Mouse (Mus musculus): ENCODE measurements around the gene Hspa12a. TPM values are rescaled to one million over a fixed set of nuclear protein-coding genes. Genes with fewer than 3 reads are reported as not detected.
A peak's percentile ranks its signal among the peaks of the same experiment; 100 is the strongest.

Hspa12a gene
- total RNA-seq, 1 experiment = 2.9 TPM

- no peaks in the 10 kb centered on the region for H3K36me3 ChIP-seq (ENCODE audit: control insufficient read depth, insufficient read depth, low read length, poor library complexity, severe bottlenecking)
- no peak overlapping the region for H3K9ac ChIP-seq (ENCODE audit: insufficient read depth, low read depth, low read length, poor library complexity, severe bottlenecking)
- TF ChIP-seq CHD2 (IDR thresholded peaks at IDR 0.05; ENCODE audit: low read depth, low read length) (no peak), MAFK (IDR thresholded peaks at IDR 0.05; ENCODE audit: insufficient read depth, low read depth, low read length) (no peak), HCFC1 (IDR thresholded peaks at IDR 0.05; ENCODE audit: borderline replicate concordance, insufficient read depth, low read length) (no peak), ZNF384 (IDR thresholded peaks at IDR 0.05; ENCODE audit: low read depth, low read length) (no peak), ZC3H11A (IDR thresholded peaks at IDR 0.05; ENCODE audit: borderline replicate concordance, low read depth, low read length) (no peak)
- in situ Hi-C loops (cut with MboI; ENCODE audit: low sequenced_read_pairs in 2 of 2, unreplicated experiment in 2 of 2) = no loop called here
- peak; percentile 39 for DNase-seq (ENCODE audit: low read depth, low spot score)
- no peak overlapping the region for H3K4me3 ChIP-seq (ENCODE audit: insufficient read depth in 1 of 2, low read depth in 1 of 2, low read length in 2 of 2, poor library complexity in 1 of 2, severe bottlenecking in 1 of 2)
- H3K4me1 ChIP-seq (ENCODE audit: control insufficient read depth in 2 of 2, insufficient read depth in 2 of 2, low read length in 2 of 2, poor library complexity in 1 of 2) = no peaks in the 10 kb centered on the region
- H3K9me3 ChIP-seq (ENCODE audit: control insufficient read depth, insufficient read depth, low read depth, low read length) = no peaks in the 10 kb centered on the region
- no peak overlapping the region for H3K27ac ChIP-seq (ENCODE audit: insufficient read depth, low read depth, low read length, poor library complexity, severe bottlenecking)
Observed at GRCm38 (mm10) chr19:58886467-58886866, 57.0 kb downstream of the Hspa12a start.

- no peaks in the 10 kb centered on the region for H3K9me3 ChIP-seq (ENCODE audit: control insufficient read depth, insufficient read depth, low read depth, low read length)
- H3K4me1 ChIP-seq (ENCODE audit: control insufficient read depth in 2 of 2, insufficient read depth in 2 of 2, low read length in 2 of 2, poor library complexity in 1 of 2) = no peaks in the 10 kb centered on the region
- in situ Hi-C loops (cut with MboI; ENCODE audit: low sequenced_read_pairs in 2 of 2, unreplicated experiment in 2 of 2) = no loop called here
- no peak overlapping the region for H3K27ac ChIP-seq (ENCODE audit: insufficient read depth, low read depth, low read length, poor library complexity, severe bottlenecking)
- no peak overlapping the region for H3K4me3 ChIP-seq (ENCODE audit: insufficient read depth in 1 of 2, low read depth in 1 of 2, low read length in 2 of 2, poor library complexity in 1 of 2, severe bottlenecking in 1 of 2)
- no peaks in the 10 kb centered on the region for H3K36me3 ChIP-seq (ENCODE audit: control insufficient read depth, insufficient read depth, low read length, poor library complexity, severe bottlenecking)
- no peak for DNase-seq (ENCODE audit: low read depth, low spot score)
- TF ChIP-seq ZNF384 (IDR thresholded peaks at IDR 0.05; ENCODE audit: low read depth, low read length) (no peak), CHD2 (IDR thresholded peaks at IDR 0.05; ENCODE audit: low read depth, low read length) (no peak), HCFC1 (IDR thresholded peaks at IDR 0.05; ENCODE audit: borderline replicate concordance, insufficient read depth, low read length) (no peak), MAFK (IDR thresholded peaks at IDR 0.05; ENCODE audit: insufficient read depth, low read depth, low read length) (no peak), ZC3H11A (IDR thresholded peaks at IDR 0.05; ENCODE audit: borderline replicate concordance, low read depth, low read length) (no peak)
- no peak overlapping the region for H3K9ac ChIP-seq (ENCODE audit: insufficient read depth, low read depth, low read length, poor library complexity, severe bottlenecking)
Observed at GRCm38 (mm10) chr19:58883451-58883850, 60.0 kb downstream of the Hspa12a start.

- no peaks in the 10 kb centered on the region for H3K36me3 ChIP-seq (ENCODE audit: control insufficient read depth, insufficient read depth, low read length, poor library complexity, severe bottlenecking)
- H3K27ac ChIP-seq (ENCODE audit: insufficient read depth, low read depth, low read length, poor library complexity, severe bottlenecking) = no peak overlapping the region
- no peaks in the 10 kb centered on the region for H3K4me1 ChIP-seq (ENCODE audit: control insufficient read depth in 2 of 2, insufficient read depth in 2 of 2, low read length in 2 of 2, poor library complexity in 1 of 2)
- H3K4me3 ChIP-seq (ENCODE audit: insufficient read depth in 1 of 2, low read depth in 1 of 2, low read length in 2 of 2, poor library complexity in 1 of 2, severe bottlenecking in 1 of 2) = no peak overlapping the region
- no peak overlapping the region for H3K9ac ChIP-seq (ENCODE audit: insufficient read depth, low read depth, low read length, poor library complexity, severe bottlenecking)
- no peak for TF ChIP-seq HCFC1 (IDR thresholded peaks at IDR 0.05; ENCODE audit: borderline replicate concordance, insufficient read depth, low read length)
- TF ChIP-seq MAFK (IDR thresholded peaks at IDR 0.05; ENCODE audit: insufficient read depth, low read depth, low read length) = no peak
- TF ChIP-seq ZC3H11A (IDR thresholded peaks at IDR 0.05; ENCODE audit: borderline replicate concordance, low read depth, low read length) = no peak
- no peak for TF ChIP-seq CHD2 (IDR thresholded peaks at IDR 0.05; ENCODE audit: low read depth, low read length)
- TF ChIP-seq ZNF384 (IDR thresholded peaks at IDR 0.05; ENCODE audit: low read depth, low read length) = no peak
- DNase-seq (ENCODE audit: low read depth, low spot score) = no peak
- H3K9me3 ChIP-seq (ENCODE audit: control insufficient read depth, insufficient read depth, low read depth, low read length) = no peaks in the 10 kb centered on the region
- in situ Hi-C loops (cut with MboI; ENCODE audit: low sequenced_read_pairs in 2 of 2, unreplicated experiment in 2 of 2) = no loop called here
Observed at GRCm38 (mm10) chr19:58882336-58882735, 61.1 kb downstream of the Hspa12a start.

- in situ Hi-C loops (cut with MboI; ENCODE audit: low sequenced_read_pairs in 2 of 2, unreplicated experiment in 2 of 2) = no loop called here
- no peaks in the 10 kb centered on the region for H3K36me3 ChIP-seq (ENCODE audit: control insufficient read depth, insufficient read depth, low read length, poor library complexity, severe bottlenecking)
- TF ChIP-seq MAFK (IDR thresholded peaks at IDR 0.05; ENCODE audit: insufficient read depth, low read depth, low read length) (no peak), ZNF384 (IDR thresholded peaks at IDR 0.05; ENCODE audit: low read depth, low read length) (no peak), HCFC1 (IDR thresholded peaks at IDR 0.05; ENCODE audit: borderline replicate concordance, insufficient read depth, low read length) (no peak), CHD2 (IDR thresholded peaks at IDR 0.05; ENCODE audit: low read depth, low read length) (no peak), ZC3H11A (IDR thresholded peaks at IDR 0.05; ENCODE audit: borderline replicate concordance, low read depth, low read length) (no peak)
Observed at GRCm38 (mm10) chr19:58879330-58879957, 64.0 kb downstream of the Hspa12a start.

More at GRCm38 (mm10) chr19:58879330-58879957, 64.0 kb downstream of the Hspa12a start:
- DNase-seq (ENCODE audit: low read depth, low spot score) = no peak
- Histone ChIP-seq H3K27ac (ENCODE audit: insufficient read depth, low read depth, low read length, poor library complexity, severe bottlenecking) (no peak overlapping the region), H3K9me3 (ENCODE audit: control insufficient read depth, insufficient read depth, low read depth, low read length) (no peaks in the 10 kb centered on the region), H3K9ac (ENCODE audit: insufficient read depth, low read depth, low read length, poor library complexity, severe bottlenecking) (no peak overlapping the region), H3K4me3 (ENCODE audit: insufficient read depth in 1 of 2, low read depth in 1 of 2, low read length in 2 of 2, poor library complexity in 1 of 2, severe bottlenecking in 1 of 2) (no peak overlapping the region), H3K4me1 (ENCODE audit: control insufficient read depth in 2 of 2, insufficient read depth in 2 of 2, low read length in 2 of 2, poor library complexity in 1 of 2) (no peaks in the 10 kb centered on the region)
